15 mouse cellular contexts compared by ENCODE assay signal in genomic region chr11:117454086-117454485, GRCm38 (mm10). TPM values are rescaled to one million over a fixed set of nuclear protein-coding genes. Genes with fewer than 3 reads are reported as not detected.
DNase-seq lines count a peak whose midpoint lies in the region; ATAC-seq and TF ChIP-seq lines count a peak whose summit lies in the region.
"Had no signal": no experiment of that assay in that cellular context is flagged by ENCODE, and none has a peak within 500 bp of the region (broad histone marks: within the 10 kb centered on the region; RNA-seq: fewer than 3 reads in every experiment).

No protein-coding gene starts in this region.

- whole genome bisulfite sequencing in hindbrain, embryonic 11.5 days = 25% methylated on average over 10 of the region's 10 CpGs
- 27% methylated on average over 10 of the region's 10 CpGs for WGBS in hindbrain, embryonic 16.5 days
- 19% methylated on average over 10 of the region's 10 CpGs for WGBS in embryonic facial prominence, embryonic 14.5 days
- WGBS in limb, embryonic 11.5 days = 9% methylated on average over 10 of the region's 10 CpGs

- TF ChIP-seq CTCF in layer of hippocampus, adult 2 months (conservative IDR thresholded peaks at IDR 0.05) = no peak

- H3K4me3 ChIP-seq in hindbrain, embryonic 11.5 days (ENCODE audit: low read depth, low read length) = no peak overlapping the region
- H3K4me3 ChIP-seq in hindbrain, embryonic 16.5 days (ENCODE audit: low read length) = no peak overlapping the region
- no peak overlapping the region for H3K4me3 ChIP-seq in embryonic facial prominence, embryonic 14.5 days (ENCODE audit: low read depth, low read length)
- no peak overlapping the region for H3K4me3 ChIP-seq in limb, embryonic 11.5 days (ENCODE audit: low read depth, low read length)
- no peak overlapping the region for H3K4me3 ChIP-seq in layer of hippocampus, adult 2 months
- H3K4me3 ChIP-seq: left cerebral cortex, adult 2 months; lung, embryonic 15.5 days had no signal

- H3K9ac ChIP-seq in hindbrain, embryonic 11.5 days (ENCODE audit: low read depth, low read length) = no peak overlapping the region
- no peak overlapping the region for H3K9ac ChIP-seq in hindbrain, embryonic 16.5 days (ENCODE audit: low read depth, low read length)
- H3K9ac ChIP-seq in embryonic facial prominence, embryonic 14.5 days (ENCODE audit: low read depth, low read length) = no peak overlapping the region
- H3K9ac ChIP-seq in limb, embryonic 11.5 days (ENCODE audit: low read length) = no peak overlapping the region
- H3K9ac ChIP-seq: lung, embryonic 15.5 days had no signal

- intact Hi-C loops in heart, postnatal 10 days (cut with DNase I) = no loop called here

- ATAC-seq in hindbrain, embryonic 11.5 days (ENCODE audit: low FRiP score) = peak; percentile 75
- no peak for ATAC-seq in hindbrain, embryonic 16.5 days
- ATAC-seq in embryonic facial prominence, embryonic 14.5 days (ENCODE audit: low read depth) = peak; percentile 41; the same call in 1 of the 2 replicates
- peak; percentile 60; the same call in 1 of the 2 replicates for ATAC-seq in limb, embryonic 11.5 days (ENCODE audit: insufficient number of reproducible peaks, low FRiP score, low TSS enrichment, low read depth)

- H3K27ac ChIP-seq in hindbrain, embryonic 11.5 days (ENCODE audit: low read depth, low read length) = peak overlapping the region; percentile 77
- H3K27ac ChIP-seq in hindbrain, embryonic 16.5 days (ENCODE audit: low read depth, low read length) = no peak overlapping the region
- H3K27ac ChIP-seq in embryonic facial prominence, embryonic 14.5 days (replicated peaks; ENCODE audit: low read depth, low read length) = peak overlapping the region; percentile 55
- no peak overlapping the region; the same call in 1 of the 2 replicates for H3K27ac ChIP-seq in limb, embryonic 11.5 days (replicated peaks; ENCODE audit: low read depth, low read length)
- no peak overlapping the region for H3K27ac ChIP-seq in layer of hippocampus, adult 2 months
- H3K27ac ChIP-seq: left cerebral cortex, adult 2 months; lung, embryonic 15.5 days had no signal

- H3K27me3 ChIP-seq in hindbrain, embryonic 11.5 days (ENCODE audit: control insufficient read depth, insufficient read depth, low read length) = peaks cover 2% of the 10 kb centered on the region; the same call in 1 of the 2 replicates
- no peaks in the 10 kb centered on the region for H3K27me3 ChIP-seq in hindbrain, embryonic 16.5 days (replicated peaks; ENCODE audit: control insufficient read depth, insufficient read depth, low read length)
- no peaks in the 10 kb centered on the region for H3K27me3 ChIP-seq in embryonic facial prominence, embryonic 14.5 days (replicated peaks; ENCODE audit: control insufficient read depth, insufficient read depth, low read length)
- H3K27me3 ChIP-seq in limb, embryonic 11.5 days (ENCODE audit: control insufficient read depth, insufficient read depth, low read length) = peaks cover 7% of the 10 kb centered on the region

- H3K4me2 ChIP-seq in hindbrain, embryonic 11.5 days (replicated peaks; ENCODE audit: low read depth, low read length) = no peak overlapping the region
- H3K4me2 ChIP-seq in hindbrain, embryonic 16.5 days (ENCODE audit: low read length) = no peak overlapping the region
- no peak overlapping the region for H3K4me2 ChIP-seq in embryonic facial prominence, embryonic 14.5 days (ENCODE audit: low read depth, low read length)
- peak overlapping the region; percentile 0; the same call in 1 of the 2 replicates for H3K4me2 ChIP-seq in limb, embryonic 11.5 days (ENCODE audit: low read depth, severe bottlenecking)
- H3K4me2 ChIP-seq: lung, embryonic 15.5 days had no signal

- no peaks in the 10 kb centered on the region for H3K36me3 ChIP-seq in hindbrain, embryonic 11.5 days (ENCODE audit: control insufficient read depth, insufficient read depth, low read length)
- no peaks in the 10 kb centered on the region for H3K36me3 ChIP-seq in hindbrain, embryonic 16.5 days (ENCODE audit: control insufficient read depth, insufficient read depth, low read length)
- no peaks in the 10 kb centered on the region for H3K36me3 ChIP-seq in embryonic facial prominence, embryonic 14.5 days (ENCODE audit: control insufficient read depth, insufficient read depth, low read length)
- H3K36me3 ChIP-seq in limb, embryonic 11.5 days (ENCODE audit: control insufficient read depth, insufficient read depth, low read length) = no peaks in the 10 kb centered on the region
- H3K36me3 ChIP-seq: lung, embryonic 15.5 days had no signal

- DNase-seq in hindbrain, embryonic 11.5 days (ENCODE audit: low spot score) = no peak
- DNase-seq in embryonic facial prominence, embryonic 14.5 days (ENCODE audit: low spot score) = peak; percentile 40
- peak; percentile 74 for DNase-seq in limb, embryonic 11.5 days (ENCODE audit: low spot score)
- peak; percentile 60 for DNase-seq in retina, embryonic 14.5 days (ENCODE audit: low spot score)
- DNase-seq in thymus, postnatal 14 days = no peak
- no peak for DNase-seq in layer of hippocampus, adult 2 months (ENCODE audit: low spot score in 2 of 2)
- no peak for DNase-seq in heart, postnatal 10 days
- DNase-seq: cerebellum, adult 9-10 months; kidney, postnatal 14 days; thymus, postnatal 4 days had no signal

- H3K9me3 ChIP-seq in hindbrain, embryonic 11.5 days (ENCODE audit: control insufficient read depth, low read length) = no peaks in the 10 kb centered on the region
- H3K9me3 ChIP-seq in hindbrain, embryonic 16.5 days (ENCODE audit: control insufficient read depth, low read length) = no peaks in the 10 kb centered on the region
- H3K9me3 ChIP-seq in embryonic facial prominence, embryonic 14.5 days (ENCODE audit: control insufficient read depth, low read length) = no peaks in the 10 kb centered on the region
- H3K9me3 ChIP-seq in limb, embryonic 11.5 days (ENCODE audit: control insufficient read depth, low read length) = peaks cover 3% of the 10 kb centered on the region; the same call in 1 of the 2 replicates
- H3K9me3 ChIP-seq: lung, embryonic 15.5 days had no signal

- H3K4me1 ChIP-seq in hindbrain, embryonic 11.5 days (replicated peaks; ENCODE audit: control insufficient read depth, insufficient read depth, low read length) = peaks cover under 1% of the 10 kb centered on the region
- H3K4me1 ChIP-seq in hindbrain, embryonic 16.5 days (ENCODE audit: control insufficient read depth, insufficient read depth, low read depth, low read length) = no peaks in the 10 kb centered on the region; the same call in 1 of the 2 replicates
- peaks cover 13% of the 10 kb centered on the region for H3K4me1 ChIP-seq in embryonic facial prominence, embryonic 14.5 days (ENCODE audit: control insufficient read depth, insufficient read depth, low read length)
- peaks cover 22% of the 10 kb centered on the region for H3K4me1 ChIP-seq in limb, embryonic 11.5 days (ENCODE audit: control insufficient read depth, insufficient read depth, low read length)
- H3K4me1 ChIP-seq: lung, embryonic 15.5 days had no signal

RNA-seq across cellular contexts. Expression of gene Gm11733, which starts 30.1 kb away (rescaled TPM):
- polyA plus RNA-seq in hindbrain, embryonic 11.5 days (2014; fragmentation: Nextera tagmentation; extraction: Ambion mirVana) = not detected in 2 replicates
- 0.06 TPM in 2 replicates for polyA plus RNA-seq in hindbrain, embryonic 16.5 days (2015; fragmentation: Nextera tagmentation; extraction: Ambion mirVana)
- 0.08 and 0.10 TPM in 2 replicates for polyA plus RNA-seq in embryonic facial prominence, embryonic 14.5 days (2014; fragmentation: Nextera tagmentation; extraction: Ambion mirVana)
- polyA plus RNA-seq in limb, embryonic 11.5 days (2014; fragmentation: Nextera tagmentation; extraction: Ambion mirVana) = not detected in 2 replicates
- total RNA-seq in layer of hippocampus, adult 2 months (2021) = under 1 TPM; 0.20 to 0.26 TPM
- not detected for total RNA-seq in heart, postnatal 10 days (2021)
- total RNA-seq: ES-E14; heart, postnatal 25 days had no signal

Comparison
In these comparisons a context has a peak if more than half of its experiments do, and no peak if none do; other contexts are left out.
1. H3K27ac ChIP-seq: peak in hindbrain, embryonic 11.5 days (single experiment) and embryonic facial prominence, embryonic 14.5 days (single experiment); none in hindbrain, embryonic 16.5 days (single experiment), limb, embryonic 11.5 days (single experiment) and layer of hippocampus, adult 2 months (single experiment).
2. DNase-seq: peak in embryonic facial prominence, embryonic 14.5 days (single experiment), limb, embryonic 11.5 days (single experiment) and retina, embryonic 14.5 days (single experiment); none in hindbrain, embryonic 11.5 days (single experiment), thymus, postnatal 14 days (single experiment), layer of hippocampus, adult 2 months (0 of 2) and heart, postnatal 10 days (0 of 2).